Mouse (Mus musculus) neural tube, embryonic 14.5 days (tissue): Measurements from ENCODE around the gene Usp39. TPM values are rescaled to one million over a fixed set of nuclear protein-coding genes. Genes with fewer than 3 reads are reported as not detected.

Experiments used
- ATAC-seq: fragments of 200-750 bp; cut with Nextera tagmentation; 2 replicates; pipeline ENCODE4 v1.8.0; 2017; ENCODE audit warnings: low read depth, mild to moderate bottlenecking, moderate TSS enrichment, moderate library complexity
- H3K27ac ChIP-seq: fragments of 300-500 bp; sonication (generic); 2 replicates; pipeline ENCODE4 v1.5.1; 2014; ENCODE audit warnings: low read depth, mild to moderate bottlenecking, control low read depth, low read length, moderate library complexity, mixed read lengths
- H3K27me3 ChIP-seq: fragments of 300-500 bp; sonication (generic); 2 replicates; pipeline ENCODE4 v1.6.1; 2014; ENCODE audit warnings: low read length; ENCODE audit not compliant: control insufficient read depth, insufficient read depth
- H3K36me3 ChIP-seq: fragments of 300-500 bp; sonication (generic); 2 replicates; pipeline ENCODE4 v1.6.1; 2014; ENCODE audit warnings: low read length, mixed read lengths; ENCODE audit not compliant: control insufficient read depth, insufficient read depth
- H3K4me1 ChIP-seq: fragments of 300-500 bp; sonication (generic); 2 replicates; pipeline ENCODE4 v1.6.1; 2014; ENCODE audit warnings: low read length; ENCODE audit not compliant: control insufficient read depth, insufficient read depth
- H3K4me2 ChIP-seq: fragments of 300-500 bp; sonication (generic); 2 replicates; pipeline ENCODE4 v1.6.1; 2014; ENCODE audit warnings: mild to moderate bottlenecking, low read depth, low read length, control low read depth
- H3K4me3 ChIP-seq: fragments of 300-500 bp; sonication (generic); 2 replicates; pipeline ENCODE4 v1.5.1; 2014; ENCODE audit warnings: low read depth, low read length, control low read depth, mixed read lengths
- H3K9ac ChIP-seq: fragments of 300-500 bp; sonication (generic); replicated peaks from 2 replicates; pipeline ENCODE4 v1.6.1; 2014; ENCODE audit warnings: low read depth, mild to moderate bottlenecking, control low read depth, low read length, mixed read lengths
- H3K9me3 ChIP-seq: fragments of 300-500 bp; sonication (generic); 2 replicates; pipeline ENCODE4 v1.6.1; 2016; ENCODE audit warnings: low read length; ENCODE audit not compliant: control insufficient read depth
- WGBS: fragments of 180-500 bp; shearing (Covaris S2); extraction: QIAGEN DNeasy Blood & Tissue Kit; methylation state at CpG from one replicate; pipeline ENCODE4 v1.1.7; 2014; 5-methylcytosine and 5-hydroxymethylcytosine counted together
- polyA plus RNA-seq: library from polyadenylated mRNA; unstranded; fragments of >200 nt; fragmentation: Nextera tagmentation; extraction: Ambion mirVana; gene quantifications from 2 replicates; pipeline ENCODE4 v1.2.1, GENCODE M21; 2014

Usp39 gene
- polyA plus RNA-seq, 1 experiment from 2014 or later, result 45.3 TPM

DNA sequence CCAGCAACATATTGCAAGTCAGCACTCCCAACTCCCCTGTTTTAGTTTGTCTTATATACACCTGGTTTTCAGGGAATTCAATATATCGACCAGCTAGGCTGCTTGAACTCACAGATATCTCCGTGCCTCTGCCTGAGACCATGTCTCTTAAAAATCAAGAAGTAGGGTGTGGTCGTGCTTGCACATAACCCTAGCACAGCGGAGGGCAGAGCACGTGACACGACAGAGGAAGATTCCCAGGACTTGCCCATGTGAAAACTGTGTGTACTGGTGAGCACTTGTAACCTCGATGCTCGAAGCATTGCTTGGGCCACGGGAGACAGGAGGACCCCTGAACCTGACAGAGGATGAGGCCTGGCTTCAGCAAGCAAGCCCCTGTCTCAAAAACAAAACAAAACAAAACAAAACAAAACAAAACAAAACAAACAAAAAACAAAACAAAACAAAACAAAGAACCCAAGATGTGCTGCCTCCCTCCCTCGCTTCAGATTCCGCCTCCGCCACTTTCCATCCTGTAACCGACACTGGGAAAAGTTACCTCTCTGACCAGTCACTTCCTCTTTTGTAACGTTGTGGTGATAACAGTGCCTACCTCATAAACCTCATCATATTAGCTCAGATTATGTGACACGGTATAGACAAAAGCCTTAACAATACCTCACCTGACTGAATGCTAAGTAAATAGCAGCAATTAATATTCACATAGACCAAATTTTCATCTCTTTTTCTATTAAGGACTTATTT lies 30.0 kb upstream of the Usp39 start:
- no peak overlapping the region for H3K4me3 ChIP-seq
- H3K27ac ChIP-seq, result no peak overlapping the region
- H3K4me2 ChIP-seq, result no peak overlapping the region
- no peaks in the 10 kb centered on the region for H3K9me3 ChIP-seq
- H3K9ac ChIP-seq, result no peak overlapping the region
- no peaks in the 10 kb centered on the region for H3K36me3 ChIP-seq
- H3K27me3 ChIP-seq, result 0 out of 2 replicates have a peak, but pooled peaks cover 4% of the 10 kb centered on the region
- ATAC-seq, result no peak
- 87% methylated on average over 15 of the region's 15 CpGs for WGBS
- no peaks in the 10 kb centered on the region; the same call in 1 of the 2 replicates for H3K4me1 ChIP-seq

DNA sequence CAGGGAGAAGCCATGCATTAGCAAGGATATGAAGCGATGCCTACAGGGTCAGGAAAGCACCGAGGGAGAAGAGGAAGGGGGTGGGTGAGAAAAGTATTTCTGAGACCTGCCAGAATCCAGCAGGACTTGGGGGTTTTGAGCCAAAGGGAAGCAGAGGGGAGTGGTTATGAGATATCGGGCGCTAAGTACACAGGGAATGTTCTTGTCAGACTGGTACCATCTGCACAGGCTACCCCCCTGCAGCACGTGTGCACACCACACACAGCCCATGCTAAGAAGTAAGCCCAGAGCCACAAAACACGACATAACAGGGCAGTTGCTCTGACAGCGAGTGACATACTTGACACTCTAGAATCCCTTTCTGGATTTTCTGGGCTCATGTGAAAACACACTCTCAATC lies 29.2 kb upstream of the Usp39 start:
- H3K9ac ChIP-seq, result no peak overlapping the region
- no peaks in the 10 kb centered on the region for H3K36me3 ChIP-seq
- 73% methylated on average over 7 of the region's 7 CpGs for WGBS
- no peak overlapping the region for H3K27ac ChIP-seq
- no peak for ATAC-seq
- 0 out of 2 replicates have a peak, but pooled peaks cover 1% of the 10 kb centered on the region for H3K27me3 ChIP-seq
- H3K9me3 ChIP-seq, result no peaks in the 10 kb centered on the region
- H3K4me1 ChIP-seq, result no peaks in the 10 kb centered on the region
- H3K4me3 ChIP-seq, result no peak overlapping the region
- H3K4me2 ChIP-seq, result no peak overlapping the region

DNA sequence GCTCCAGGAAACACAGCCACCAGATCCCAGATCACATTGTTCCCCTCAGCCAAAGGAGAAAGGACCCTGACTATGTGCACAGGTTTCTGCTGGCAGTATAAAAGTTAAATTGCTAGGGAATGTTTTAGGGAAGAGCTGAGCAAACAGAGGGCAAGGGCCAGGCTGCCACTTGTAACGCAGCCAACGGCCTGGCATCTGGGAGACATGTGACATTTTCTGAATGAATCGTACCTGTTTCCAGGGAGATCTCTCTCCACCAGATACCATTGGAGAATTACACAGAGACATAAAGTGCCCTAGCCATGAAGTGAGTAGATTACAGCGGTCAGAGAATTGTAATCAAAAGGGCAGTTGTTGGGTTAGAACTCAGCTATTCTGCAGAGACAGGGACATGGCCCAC lies 28.2 kb upstream of the Usp39 start:
- Histone ChIP-seq H3K4me1 (no peaks in the 10 kb centered on the region), H3K9ac (0 out of 2 replicates have a peak overlapping the region, but pooled peaks have one; percentile 1), H3K27ac (no peak overlapping the region), H3K36me3 (no peaks in the 10 kb centered on the region), H3K4me3 (no peak overlapping the region), H3K4me2 (no peak overlapping the region), H3K27me3 (no peaks in the 10 kb centered on the region), H3K9me3 (no peaks in the 10 kb centered on the region)
- no peak for ATAC-seq
- WGBS, result 81% methylated on average over 4 of the region's 4 CpGs

DNA sequence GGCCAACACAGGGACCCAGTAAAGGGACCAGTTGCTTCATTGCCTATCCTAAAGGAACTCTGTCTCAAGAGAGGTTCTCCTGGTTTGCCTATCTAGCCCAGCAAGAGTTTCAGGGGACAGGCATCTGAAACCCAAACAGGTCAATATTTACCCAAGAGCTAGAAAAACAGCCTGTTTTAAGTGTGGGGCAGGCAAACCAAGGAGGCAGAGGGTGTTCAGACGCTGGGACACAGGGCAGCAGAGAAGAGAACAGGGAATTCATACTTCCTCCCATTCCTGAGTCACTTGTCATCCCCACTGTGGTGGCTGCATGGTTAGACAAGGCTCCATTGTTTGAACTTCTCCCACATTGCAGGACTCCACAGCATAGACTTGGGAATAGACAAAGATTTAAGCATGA lies 26.6 kb upstream of the Usp39 start:
- 29% methylated on average over 1 of the region's 1 CpGs for WGBS
- no peaks in the 10 kb centered on the region for H3K4me1 ChIP-seq
- no peak overlapping the region for H3K4me3 ChIP-seq
- H3K9me3 ChIP-seq, result no peaks in the 10 kb centered on the region
- no peaks in the 10 kb centered on the region for H3K27me3 ChIP-seq
- H3K4me2 ChIP-seq, result no peak overlapping the region
- ATAC-seq, result no peak
- H3K27ac ChIP-seq, result no peak overlapping the region
- H3K9ac ChIP-seq, result no peak overlapping the region
- H3K36me3 ChIP-seq, result no peaks in the 10 kb centered on the region

DNA sequence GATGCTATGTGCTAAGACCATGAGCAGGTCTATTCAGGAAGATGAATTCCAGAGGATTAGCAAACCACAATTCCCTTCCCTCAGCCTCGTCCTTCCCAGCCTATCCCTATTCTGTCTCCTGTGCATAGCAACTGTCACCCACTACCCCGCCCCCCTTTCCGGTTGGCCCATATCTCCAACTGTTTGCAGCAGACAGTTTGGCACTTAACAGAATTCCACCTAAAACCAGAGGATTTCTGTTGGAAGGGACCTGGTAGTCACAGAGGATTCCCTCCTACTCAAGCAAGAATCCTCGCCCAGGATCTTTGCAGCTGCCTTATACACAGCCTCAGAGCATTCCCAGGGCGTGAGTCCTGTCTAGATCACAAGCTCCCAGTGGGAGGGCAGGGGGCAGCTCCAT lies 26.2 kb upstream of the Usp39 start:
- no peak overlapping the region for H3K9ac ChIP-seq
- H3K27ac ChIP-seq, result no peak overlapping the region
- 58% methylated on average over 5 of the region's 5 CpGs for WGBS
- no peaks in the 10 kb centered on the region for H3K9me3 ChIP-seq
- no peaks in the 10 kb centered on the region for H3K36me3 ChIP-seq
- no peaks in the 10 kb centered on the region for H3K4me1 ChIP-seq
- no peak for ATAC-seq
- H3K4me3 ChIP-seq, result no peak overlapping the region
- no peaks in the 10 kb centered on the region for H3K27me3 ChIP-seq
- H3K4me2 ChIP-seq, result no peak overlapping the region

DNA sequence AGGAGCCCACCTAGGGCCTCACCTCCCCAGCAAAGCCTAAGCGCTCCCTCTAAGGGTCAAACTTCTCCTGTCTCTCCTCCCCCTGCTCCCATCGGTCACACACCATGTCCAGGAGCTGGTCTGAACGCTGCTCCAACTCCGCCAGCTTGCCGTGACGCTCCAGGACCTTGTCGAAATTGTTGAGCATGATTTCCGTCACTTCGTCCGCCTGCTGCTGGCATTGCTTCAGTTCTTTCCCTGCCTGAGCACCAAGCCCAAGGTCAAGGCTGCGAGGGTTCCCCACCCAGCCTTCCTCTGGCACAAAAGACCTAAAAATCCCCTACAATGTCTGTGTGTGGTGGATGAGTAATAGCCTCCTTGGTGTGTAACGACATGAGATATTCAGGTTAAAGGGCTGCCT lies 25.1 kb upstream of the Usp39 start:
- H3K4me3 ChIP-seq, result no peak overlapping the region
- WGBS, result 84% methylated on average over 12 of the region's 12 CpGs
- H3K27ac ChIP-seq, result no peak overlapping the region
- no peaks in the 10 kb centered on the region for H3K36me3 ChIP-seq
- no peak overlapping the region for H3K9ac ChIP-seq
- no peak overlapping the region for H3K4me2 ChIP-seq
- H3K4me1 ChIP-seq, result no peaks in the 10 kb centered on the region
- ATAC-seq, result no peak
- H3K27me3 ChIP-seq, result no peaks in the 10 kb centered on the region
- H3K9me3 ChIP-seq, result no peaks in the 10 kb centered on the region

DNA sequence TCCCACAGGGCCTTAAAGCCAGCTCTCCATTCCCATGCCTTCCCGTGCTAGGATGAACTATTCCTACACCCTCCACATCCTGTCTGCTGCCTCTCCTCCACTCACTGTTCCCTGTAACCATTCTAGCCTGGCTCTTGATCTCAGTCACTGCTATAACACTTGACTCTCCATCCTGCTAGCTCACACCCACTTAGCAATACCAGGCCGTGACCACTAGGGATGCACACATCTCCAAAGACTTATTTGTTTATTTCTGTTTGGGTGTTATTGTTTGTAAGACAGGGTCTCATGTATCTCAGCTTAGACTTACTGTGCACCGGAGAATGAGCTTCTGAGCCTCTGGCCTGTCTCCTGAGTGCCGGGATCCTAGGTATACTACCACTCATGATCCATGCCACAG lies 24.6 kb upstream of the Usp39 start:
- no peak for ATAC-seq
- Histone ChIP-seq H3K4me1 (no peaks in the 10 kb centered on the region), H3K27me3 (no peaks in the 10 kb centered on the region), H3K4me3 (no peak overlapping the region), H3K27ac (no peak overlapping the region), H3K9me3 (no peaks in the 10 kb centered on the region), H3K36me3 (no peaks in the 10 kb centered on the region), H3K9ac (no peak overlapping the region), H3K4me2 (no peak overlapping the region)
- 76% methylated on average over 4 of the region's 4 CpGs for WGBS

DNA sequence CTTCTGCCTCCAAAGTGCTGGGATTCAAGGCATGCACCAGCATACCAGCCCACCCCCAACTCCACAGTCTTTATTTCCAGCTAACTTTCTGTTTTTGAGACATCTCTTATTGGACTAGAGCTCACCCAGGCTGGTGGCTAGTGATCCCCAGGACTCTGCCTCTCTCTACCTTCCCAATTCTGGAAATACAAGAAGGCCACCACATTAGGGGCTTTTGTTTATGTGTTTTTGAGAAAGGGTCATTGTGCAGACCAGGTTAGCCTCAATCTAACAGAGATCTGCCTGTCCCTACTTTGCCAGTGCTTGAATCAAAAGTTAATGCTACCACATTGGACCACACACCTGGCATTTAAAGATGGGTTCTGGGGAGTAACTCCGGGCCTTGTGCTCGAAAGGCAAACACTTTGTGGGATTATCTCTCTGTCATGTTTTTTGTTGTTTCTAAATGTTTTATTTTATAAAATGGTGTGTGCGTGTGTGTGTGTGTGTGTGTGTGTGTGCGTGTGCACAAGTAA lies 22.5 kb upstream of the Usp39 start:
- ATAC-seq, result no peak
- Histone ChIP-seq H3K27ac (no peak overlapping the region), H3K36me3 (no peaks in the 10 kb centered on the region), H3K9ac (no peak overlapping the region), H3K4me1 (no peaks in the 10 kb centered on the region), H3K4me2 (no peak overlapping the region), H3K27me3 (no peaks in the 10 kb centered on the region), H3K9me3 (no peaks in the 10 kb centered on the region), H3K4me3 (no peak overlapping the region)
- WGBS, result 77% methylated on average over 4 of the region's 4 CpGs

DNA sequence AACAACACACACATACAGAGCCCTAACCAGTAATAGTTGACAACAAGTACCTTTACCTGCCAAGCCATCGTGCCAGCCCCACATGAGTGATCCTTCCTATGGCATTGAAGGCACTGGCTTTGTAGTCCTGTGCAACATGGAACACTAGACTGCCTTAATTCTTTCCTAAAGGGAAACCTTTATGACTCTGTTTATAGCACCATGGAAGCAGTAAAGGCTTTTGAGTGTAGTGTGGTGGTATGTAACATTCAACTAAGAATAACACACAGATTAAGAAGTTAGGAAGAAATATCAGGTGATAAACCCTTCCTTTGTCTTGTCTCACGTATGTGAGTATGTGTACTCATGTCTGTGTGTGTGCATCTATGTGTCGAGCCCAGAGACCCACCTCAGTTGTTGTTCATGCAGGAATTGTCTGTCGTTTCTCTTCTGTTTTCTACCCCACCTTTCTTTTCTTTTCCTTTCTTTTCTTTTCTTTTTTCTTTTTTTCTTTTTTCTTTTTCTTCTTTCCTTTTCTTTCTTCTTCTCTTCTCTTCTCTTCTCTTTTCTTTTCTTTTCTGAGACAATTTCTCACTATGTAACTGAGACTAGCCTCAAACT lies 22.0 kb upstream of the Usp39 start, which contains the start of gene Rnf181:
Rnf181 (minus strand) TSS at position 113 of the 600 bp plus-strand sequence.
- H3K4me1 ChIP-seq, result no peaks in the 10 kb centered on the region
- no peak within 1 kb of the TSS for H3K9ac ChIP-seq
- ATAC-seq, result no peak
- H3K9me3 ChIP-seq, result no peaks in the 10 kb centered on the region
- H3K4me2 ChIP-seq, result no peak within 1 kb of the TSS
- H3K27me3 ChIP-seq, result no peaks in the 10 kb centered on the region
- 76% methylated on average over 4 of the region's 4 CpGs for WGBS
- no peak within 1 kb of the TSS for H3K27ac ChIP-seq
- no peaks in the 10 kb centered on the region for H3K36me3 ChIP-seq
- H3K4me3 ChIP-seq, result no peak within 1 kb of the TSS
